Mouse (Mus musculus): ENCODE results near the gene H2-K1.

- TF ChIP-seq CTCF (IDR thresholded peaks at IDR 0.05; ENCODE audit: borderline replicate concordance, insufficient read depth, low read length) (no peak), POLR2A (IDR thresholded peaks at IDR 0.05; ENCODE audit: low read depth, low read length) (0 out of 2 replicates have a peak, but pooled peaks have one; percentile 18)
Measured at GRCm38 (mm10) chr17:33948905-33949537, 51.1 kb downstream of the H2-K1 start.

All from embryonic fibroblast, embryonic 13.5 days (primary cell).